Mouse (Mus musculus) forebrain, embryonic 15.5 days (tissue): ENCODE results near the gene H2-M10.5. TPM values are rescaled to one million over a fixed set of nuclear protein-coding genes. Genes with fewer than 3 reads are reported as not detected.

Experiments
- ATAC-seq: fragments of 200-750 bp; cut with Nextera tagmentation; replicated peaks from 2 replicates; pipeline ENCODE4 v1.8.0; 2017; ENCODE audit warnings: mild to moderate bottlenecking, moderate TSS enrichment, moderate library complexity
- H3K27ac ChIP-seq: fragments of 300-500 bp; sonication (generic); replicated peaks from 2 replicates; pipeline ENCODE4 v1.5.1; 2015; ENCODE audit warnings: mild to moderate bottlenecking, inconsistent platforms
- H3K27me3 ChIP-seq: fragments of 300-500 bp; sonication (generic); 2 replicates; pipeline ENCODE4 v1.6.1; 2015; ENCODE audit warnings: inconsistent platforms
- H3K36me3 ChIP-seq: fragments of 300-500 bp; sonication (generic); 2 replicates; pipeline ENCODE4 v1.6.1; 2015; ENCODE audit warnings: mild to moderate bottlenecking, inconsistent platforms
- H3K4me1 ChIP-seq: fragments of 300-500 bp; sonication (generic); 2 replicates; pipeline ENCODE4 v1.6.1; 2015; ENCODE audit warnings: inconsistent platforms
- H3K4me2 ChIP-seq: fragments of 300-500 bp; sonication (generic); replicated peaks from 2 replicates; pipeline ENCODE4 v1.6.1; 2015; ENCODE audit warnings: mild to moderate bottlenecking, inconsistent platforms
- H3K4me3 ChIP-seq: fragments of 300-500 bp; sonication (generic); 2 replicates; pipeline ENCODE4 v1.5.1; 2015; ENCODE audit warnings: mild to moderate bottlenecking, inconsistent platforms
- H3K9ac ChIP-seq: fragments of 300-500 bp; sonication (generic); replicated peaks from 2 replicates; pipeline ENCODE4 v1.6.1; 2015; ENCODE audit warnings: mild to moderate bottlenecking, inconsistent platforms
- H3K9me3 ChIP-seq: fragments of 300-500 bp; sonication (generic); 2 replicates; pipeline ENCODE4 v1.6.1; 2016; ENCODE audit warnings: inconsistent platforms
- WGBS: fragments of 180-500 bp; shearing (Covaris S2); methylation state at CpG from one replicate; pipeline ENCODE4 v1.1.7; 2015; ENCODE audit warnings: mixed read lengths; 5-methylcytosine and 5-hydroxymethylcytosine counted together
- polyA plus RNA-seq: library from polyadenylated mRNA; unstranded; fragments of >200 nt; fragmentation: Nextera tagmentation; extraction: Ambion mirVana; gene quantifications from 2 replicates; pipeline ENCODE4 v1.2.1, GENCODE M21; 2015

H2-M10.5 gene
- polyA plus RNA-seq, 1 experiment from 2014 or later, result not detected

GRCm38 (mm10) chr17:36825525-36825924 is 52.8 kb downstream of the H2-M10.5 start:
- H3K4me2 ChIP-seq, result no peak overlapping the region
- no peak overlapping the region for H3K4me3 ChIP-seq
- H3K27me3 ChIP-seq, result no peaks in the 10 kb centered on the region
- H3K36me3 ChIP-seq, result no peaks in the 10 kb centered on the region
- no peak overlapping the region for H3K9ac ChIP-seq
- 21% methylated on average over 4 of the region's 4 CpGs for WGBS
- ATAC-seq, result peak; percentile 66
- H3K4me1 ChIP-seq, result no peaks in the 10 kb centered on the region
- H3K27ac ChIP-seq, result no peak overlapping the region
- no peaks in the 10 kb centered on the region for H3K9me3 ChIP-seq

Other genes starting within 250 kb of the H2-M10.5 start
- gene H2-M11, start 225.8 kb upstream of the H2-M10.5 start, polyA plus RNA-seq, result not detected in 2 replicates
- not detected in 2 replicates for gene H2-M9, start 130.2 kb upstream of the H2-M10.5 start, polyA plus RNA-seq
- gene H2-M1, start 100.7 kb upstream of the H2-M10.5 start, polyA plus RNA-seq, result not detected in 2 replicates
- not detected in 2 replicates for gene H2-M10.6, start 39.3 kb downstream of the H2-M10.5 start, polyA plus RNA-seq
- gene Trim26, start 64.2 kb downstream of the H2-M10.5 start, polyA plus RNA-seq, result 34.2 and 36.0 TPM in 2 replicates
- gene Trim15, start 94.3 kb downstream of the H2-M10.5 start, polyA plus RNA-seq, result 0.18 and 0.51 TPM in 2 replicates
- gene Trim10, start 96.7 kb downstream of the H2-M10.5 start, polyA plus RNA-seq, result 1.2 and 1.8 TPM in 2 replicates
- not detected in 2 replicates for gene Trim40, start 117.2 kb downstream of the H2-M10.5 start, polyA plus RNA-seq
- not detected in 2 replicates for gene Trim31, start 125.2 kb downstream of the H2-M10.5 start, polyA plus RNA-seq
- gene Rnf39, start 170.0 kb downstream of the H2-M10.5 start, polyA plus RNA-seq, result 0.78 and 0.80 TPM in 2 replicates
- 156 and 164 TPM in 2 replicates for gene Ppp1r11, start 178.8 kb downstream of the H2-M10.5 start, polyA plus RNA-seq
- gene Znrd1, start 185.6 kb downstream of the H2-M10.5 start, polyA plus RNA-seq, result 71.2 and 74.1 TPM in 2 replicates
- 5.1 and 5.9 TPM in 2 replicates for gene Znrd1as, start 185.7 kb downstream of the H2-M10.5 start, polyA plus RNA-seq
- 0.37 TPM in 1 of 2 replicates, not detected in the other for gene 2410137M14Rik, start 208.3 kb downstream of the H2-M10.5 start, polyA plus RNA-seq
- gene H2-M5, start 216.6 kb downstream of the H2-M10.5 start, polyA plus RNA-seq, result 2.0 TPM in 2 replicates
- gene Zfp57, start 228.3 kb downstream of the H2-M10.5 start, polyA plus RNA-seq, result 329 and 340 TPM in 2 replicates